Mouse (Mus musculus): ENCODE measurements around the gene Isg20.

Gene Isg20

GRCm38 (mm10) chr7:78903174-78903870 is 9.9 kb upstream of the Isg20 start:
- DNase-seq (ENCODE audit: extremely low read depth, low read depth): no peak

- no peak for DNase-seq (ENCODE audit: extremely low read depth, low read depth)
These were observed 9.0 kb upstream of the Isg20 start for GRCm38 (mm10) chr7:78904175-78904574.

GRCm38 (mm10) chr7:78909026-78909425 is 4.2 kb upstream of the Isg20 start:
- DNase-seq (ENCODE audit: extremely low read depth, low read depth): no peak

- DNase-seq (ENCODE audit: extremely low read depth, low read depth): no peak
These were observed 2.7 kb upstream of the Isg20 start for GRCm38 (mm10) chr7:78910336-78911098.

GRCm38 (mm10) chr7:78911209-78911608 is 2.0 kb upstream of the Isg20 start:
- DNase-seq (ENCODE audit: extremely low read depth, low read depth): no peak

GRCm38 (mm10) chr7:78912253-78912973 is 811 bp upstream of the Isg20 start:
- peak; percentile 57 for DNase-seq (ENCODE audit: extremely low read depth, low read depth)

GRCm38 (mm10) chr7:78913649-78914544 is 673 bp downstream of the Isg20 start:
- DNase-seq (ENCODE audit: extremely low read depth, low read depth): peak; percentile 74

- DNase-seq (ENCODE audit: extremely low read depth, low read depth): no peak
These were observed 1.3 kb downstream of the Isg20 start for GRCm38 (mm10) chr7:78914545-78914845.

- no peak for DNase-seq (ENCODE audit: extremely low read depth, low read depth)
These were observed 1.8 kb downstream of the Isg20 start for GRCm38 (mm10) chr7:78914896-78915510.

GRCm38 (mm10) chr7:78918686-78919085 is 5.5 kb downstream of the Isg20 start:
- DNase-seq (ENCODE audit: extremely low read depth, low read depth): no peak

- DNase-seq (ENCODE audit: extremely low read depth, low read depth): no peak
These were observed 9.3 kb downstream of the Isg20 start for GRCm38 (mm10) chr7:78922506-78922905.

GRCm38 (mm10) chr7:78924300-78924699 is 11.1 kb downstream of the Isg20 start:
- peak; percentile 38 for DNase-seq (ENCODE audit: extremely low read depth, low read depth)

- no peak for DNase-seq (ENCODE audit: extremely low read depth, low read depth)
These were observed 11.6 kb downstream of the Isg20 start for GRCm38 (mm10) chr7:78924796-78925195.

GRCm38 (mm10) chr7:78925680-78926079 is 12.5 kb downstream of the Isg20 start:
- DNase-seq (ENCODE audit: extremely low read depth, low read depth): no peak

- DNase-seq (ENCODE audit: extremely low read depth, low read depth): no peak
These were observed 12.9 kb downstream of the Isg20 start for GRCm38 (mm10) chr7:78926156-78926555.

GRCm38 (mm10) chr7:78927266-78927665 is 14.0 kb downstream of the Isg20 start:
- no peak for DNase-seq (ENCODE audit: extremely low read depth, low read depth)

GRCm38 (mm10) chr7:78938957-78939602 is 25.9 kb downstream of the Isg20 start:
- DNase-seq (ENCODE audit: extremely low read depth, low read depth): no peak

- DNase-seq (ENCODE audit: extremely low read depth, low read depth): no peak
These were observed 27.7 kb downstream of the Isg20 start for GRCm38 (mm10) chr7:78940971-78941370.

- no peak for DNase-seq (ENCODE audit: extremely low read depth, low read depth)
These were observed 29.3 kb downstream of the Isg20 start for GRCm38 (mm10) chr7:78942544-78942943.

GRCm38 (mm10) chr7:78953886-78954572 is 40.8 kb downstream of the Isg20 start:
- no peak for DNase-seq (ENCODE audit: extremely low read depth, low read depth)

Measured in MEL-GATA-1-ER (cell line).